Mouse (Mus musculus) kidney, postnatal 0 days (tissue): ENCODE measurements at regions not wholly inside any gene's neighbourhood (a gene's known extent, or its start where the extent isn't known, plus 50 kb on each side); places are given as distances from the start of the nearest gene placed in this dataset.

ENCODE experiments used
- ATAC-seq: fragments of 200-750 bp; cut with Nextera tagmentation; replicated peaks from 2 replicates; pipeline ENCODE4 v1.8.0; 2017; ENCODE audit warnings: low read depth, moderate number of reproducible peaks, moderate TSS enrichment, moderate library complexity; ENCODE audit not compliant: low FRiP score
- DNase-seq: peaks from one replicate; pipeline ENCODE4 v3.0.0-alpha.2; 2016; ENCODE audit warnings: low spot score
- H3K27ac ChIP-seq: fragments of 300-500 bp; sonication (generic); 2 replicates; pipeline ENCODE4 v1.5.1; 2014; ENCODE audit warnings: mild to moderate bottlenecking
- H3K27me3 ChIP-seq: fragments of 300-500 bp; sonication (generic); 2 replicates; pipeline ENCODE4 v1.6.1; 2014; ENCODE audit warnings: low read length, mixed read lengths; ENCODE audit not compliant: insufficient read depth
- H3K36me3 ChIP-seq: fragments of 300-500 bp; sonication (generic); 2 replicates; pipeline ENCODE4 v1.6.1; 2014; ENCODE audit warnings: low read length, mixed read lengths; ENCODE audit not compliant: insufficient read depth
- H3K4me1 ChIP-seq: fragments of 300-500 bp; sonication (generic); replicated peaks from 2 replicates; pipeline ENCODE4 v1.6.1; 2014; ENCODE audit warnings: antibody characterized with exemption, low read length, mixed read lengths; ENCODE audit not compliant: insufficient read depth
- H3K4me2 ChIP-seq: fragments of 300-500 bp; sonication (generic); 2 replicates; pipeline ENCODE4 v1.6.1; 2014; ENCODE audit warnings: mild to moderate bottlenecking, low read length, moderate library complexity, mixed read lengths
- H3K4me3 ChIP-seq: fragments of 300-500 bp; sonication (generic); replicated peaks from 2 replicates; pipeline ENCODE4 v1.5.1; 2014; ENCODE audit warnings: low read depth, low read length
- H3K9ac ChIP-seq: fragments of 300-500 bp; sonication (generic); 2 replicates; pipeline ENCODE4 v1.6.1; 2014; ENCODE audit warnings: low read depth, low read length
- H3K9me3 ChIP-seq: fragments of 300-500 bp; sonication (generic); replicated peaks from 2 replicates; pipeline ENCODE4 v1.6.1; 2016; ENCODE audit warnings: low read length, inconsistent platforms, mixed read lengths
- CTCF ChIP-seq: IDR thresholded peaks from 2 replicates; pipeline ENCODE4 v1.5.1; 2016; ENCODE audit warnings: antibody characterized with exemption, low read depth, mild to moderate bottlenecking, moderate library complexity
- WGBS: fragments of 180-500 bp; shearing (Covaris S2); extraction: QIAGEN DNeasy Blood & Tissue Kit; methylation state at CpG from one replicate; pipeline ENCODE4 v1.1.7; 2014; 5-methylcytosine and 5-hydroxymethylcytosine counted together

DNA sequence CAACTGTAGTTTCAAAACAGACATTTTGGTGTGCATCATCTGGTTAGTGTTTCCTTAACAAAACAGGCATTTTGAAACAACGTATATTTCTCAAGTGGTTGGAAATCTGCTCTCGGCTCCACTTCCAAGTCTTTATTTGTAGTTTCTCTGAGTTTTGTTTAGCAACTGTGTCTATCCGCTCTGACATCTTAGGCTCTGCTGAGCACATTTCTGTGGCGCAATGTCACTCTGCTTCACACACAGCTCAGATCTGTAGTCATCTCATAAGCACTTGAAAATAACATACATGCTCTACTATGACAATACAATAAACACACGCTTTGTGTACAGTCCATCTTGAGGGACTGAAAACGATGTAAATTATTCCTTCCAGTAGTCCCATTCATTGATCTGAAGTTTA lies 135.9 kb downstream of the Wdr11 start:
- H3K4me3 ChIP-seq = no peak overlapping the region
- H3K9me3 ChIP-seq = no peaks in the 10 kb centered on the region
- no peaks in the 10 kb centered on the region for H3K4me1 ChIP-seq
- H3K27ac ChIP-seq = no peak overlapping the region
- H3K9ac ChIP-seq = no peak overlapping the region
- no peaks in the 10 kb centered on the region for H3K36me3 ChIP-seq
- TF ChIP-seq CTCF = no peak
- ATAC-seq = no peak
- WGBS = 84% methylated on average over 6 of the region's 6 CpGs
- H3K4me2 ChIP-seq = no peak overlapping the region
- no peaks in the 10 kb centered on the region for H3K27me3 ChIP-seq
- DNase-seq = no peak

DNA sequence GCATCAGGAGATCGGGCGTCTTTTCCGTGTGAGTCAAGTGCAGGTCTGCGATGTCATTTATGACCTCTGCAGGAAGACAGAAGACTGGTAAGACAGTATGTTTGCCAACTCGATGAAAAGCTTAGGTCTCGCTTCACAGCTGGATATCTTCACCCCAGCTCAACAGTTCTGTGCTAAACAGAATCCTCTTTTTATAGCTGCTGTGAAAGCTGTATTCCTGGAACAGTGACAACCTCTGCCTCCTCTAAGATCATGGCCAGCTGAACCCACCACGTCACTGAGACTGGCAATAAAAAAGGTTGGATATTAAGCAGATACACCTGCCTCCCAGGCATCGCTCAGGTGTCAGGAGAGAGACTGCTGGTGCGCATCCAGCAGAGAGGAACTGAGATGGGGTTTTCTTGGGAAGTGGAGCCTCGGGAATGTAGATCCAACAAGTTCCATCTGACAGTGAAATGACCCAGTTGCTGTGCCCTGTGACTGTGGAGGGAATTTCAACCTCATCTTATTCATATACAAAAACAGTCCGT lies 138.1 kb downstream of the Wdr11 start:
- no peak overlapping the region for H3K9ac ChIP-seq
- no peak overlapping the region for H3K4me3 ChIP-seq
- no peak overlapping the region for H3K4me2 ChIP-seq
- DNase-seq (peak; percentile 53), ATAC-seq (no peak)
- H3K27ac ChIP-seq = 0 out of 2 replicates have a peak overlapping the region, but pooled peaks have one; percentile 38
- H3K36me3 ChIP-seq = no peaks in the 10 kb centered on the region
- H3K9me3 ChIP-seq = no peaks in the 10 kb centered on the region
- H3K4me1 ChIP-seq = no peaks in the 10 kb centered on the region
- no peak for TF ChIP-seq CTCF
- 35% methylated on average over 11 of the region's 11 CpGs for WGBS
- no peaks in the 10 kb centered on the region for H3K27me3 ChIP-seq

DNA sequence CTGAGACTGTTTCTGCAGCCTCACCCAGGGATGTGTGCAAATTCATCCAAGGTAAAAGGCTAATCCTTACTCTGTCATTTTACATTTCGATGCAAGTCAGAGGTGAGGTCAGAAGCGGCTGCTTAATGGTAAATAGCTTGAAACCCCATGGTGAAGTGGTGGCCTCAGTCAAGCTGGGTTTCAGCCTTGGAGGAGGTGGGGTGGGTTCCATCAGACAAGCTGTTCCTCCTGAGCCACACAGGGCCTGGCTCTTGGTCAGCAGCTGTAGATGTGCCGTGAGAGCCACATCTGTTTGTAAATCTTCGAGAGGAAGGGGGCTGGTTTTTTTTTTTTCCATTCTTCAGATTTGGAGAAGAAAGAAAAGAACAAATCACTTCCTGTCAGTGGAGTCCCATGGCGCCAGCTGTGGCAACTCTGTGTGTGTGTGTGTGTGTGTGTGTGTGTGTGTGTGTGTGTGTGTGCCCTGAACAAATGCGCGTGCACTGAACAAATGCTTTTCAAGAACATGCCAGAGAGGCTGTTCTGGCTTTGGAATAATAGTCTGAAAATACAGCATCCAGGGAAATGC lies 139.2 kb downstream of the Wdr11 start:
- DNase-seq = peak; percentile 56
- Histone ChIP-seq H3K4me1 (no peaks in the 10 kb centered on the region), H3K36me3 (no peaks in the 10 kb centered on the region), H3K27ac (no peak overlapping the region), H3K9ac (no peak overlapping the region), H3K9me3 (no peaks in the 10 kb centered on the region), H3K4me2 (no peak overlapping the region), H3K4me3 (no peak overlapping the region), H3K27me3 (no peaks in the 10 kb centered on the region)
- TF ChIP-seq CTCF = no peak
- ATAC-seq = no peak
- WGBS = 47% methylated on average over 7 of the region's 7 CpGs

DNA sequence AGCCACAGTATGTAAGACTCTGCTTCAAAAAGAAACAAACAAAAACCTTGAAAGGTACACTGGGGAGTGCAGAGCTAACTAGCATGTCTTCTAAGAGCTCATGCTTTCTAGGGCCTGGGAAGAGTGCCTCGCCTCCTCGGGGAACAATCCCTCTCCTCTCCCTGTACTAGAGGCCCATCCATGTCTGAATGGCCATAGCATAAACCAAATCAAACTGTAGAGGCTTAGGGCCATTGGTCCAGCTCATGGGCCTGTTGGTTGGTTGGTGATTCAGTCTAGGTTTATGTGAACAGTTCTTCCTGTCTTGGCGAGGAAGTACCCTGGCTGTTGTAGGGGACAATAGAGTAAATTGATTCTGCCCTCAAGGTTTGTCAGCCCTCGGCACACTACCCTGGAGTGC lies 151.0 kb downstream of the Wdr11 start:
- Histone ChIP-seq H3K9ac (no peak overlapping the region), H3K36me3 (no peaks in the 10 kb centered on the region), H3K4me3 (no peak overlapping the region), H3K27me3 (no peaks in the 10 kb centered on the region), H3K9me3 (no peaks in the 10 kb centered on the region), H3K4me2 (no peak overlapping the region), H3K4me1 (no peaks in the 10 kb centered on the region), H3K27ac (no peak overlapping the region)
- ATAC-seq (no peak), DNase-seq (no peak)
- 88% methylated on average over 4 of the region's 4 CpGs for WGBS
- no peak for TF ChIP-seq CTCF

DNA sequence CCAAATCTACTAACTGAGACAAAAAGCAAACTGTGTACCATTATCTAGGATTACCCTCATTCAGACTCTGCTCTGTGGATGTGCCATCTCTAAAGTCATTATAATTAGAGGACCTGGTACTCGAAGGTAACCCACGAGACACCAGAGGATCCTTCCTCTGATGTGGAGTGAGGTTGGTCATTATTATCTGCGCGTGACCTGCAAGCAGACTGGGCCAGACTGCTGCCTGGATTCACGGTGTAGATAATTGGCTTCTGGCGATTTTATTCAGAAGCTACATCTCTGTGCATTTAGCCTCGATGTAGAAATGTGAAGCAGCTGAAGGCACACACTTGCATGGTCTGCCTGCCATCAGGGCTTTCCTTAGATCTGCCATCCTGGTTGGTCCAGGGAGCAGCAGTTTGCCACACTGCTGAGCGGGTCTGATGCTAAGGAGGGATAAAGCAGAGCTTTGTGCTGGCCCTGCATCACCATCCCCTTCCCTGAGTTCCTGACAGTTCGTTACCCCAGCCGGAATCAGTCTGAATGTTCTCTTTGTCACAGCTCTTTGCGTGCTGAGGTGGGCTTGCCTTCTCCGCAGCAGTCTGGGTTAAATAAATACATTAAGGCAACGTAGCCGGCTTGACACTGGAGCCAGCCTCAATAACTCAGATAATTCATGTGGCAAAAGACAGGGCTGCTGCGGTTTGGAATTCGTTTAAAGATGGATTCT lies 152.4 kb downstream of the Wdr11 start:
- Histone ChIP-seq H3K36me3 (no peaks in the 10 kb centered on the region), H3K27ac (no peak overlapping the region), H3K4me3 (no peak overlapping the region), H3K27me3 (no peaks in the 10 kb centered on the region), H3K9ac (no peak overlapping the region), H3K4me2 (no peak overlapping the region), H3K9me3 (no peaks in the 10 kb centered on the region), H3K4me1 (no peaks in the 10 kb centered on the region)
- DNase-seq (peak; percentile 65), ATAC-seq (no peak)
- no peak for TF ChIP-seq CTCF
- WGBS = 33% methylated on average over 16 of the region's 16 CpGs

DNA sequence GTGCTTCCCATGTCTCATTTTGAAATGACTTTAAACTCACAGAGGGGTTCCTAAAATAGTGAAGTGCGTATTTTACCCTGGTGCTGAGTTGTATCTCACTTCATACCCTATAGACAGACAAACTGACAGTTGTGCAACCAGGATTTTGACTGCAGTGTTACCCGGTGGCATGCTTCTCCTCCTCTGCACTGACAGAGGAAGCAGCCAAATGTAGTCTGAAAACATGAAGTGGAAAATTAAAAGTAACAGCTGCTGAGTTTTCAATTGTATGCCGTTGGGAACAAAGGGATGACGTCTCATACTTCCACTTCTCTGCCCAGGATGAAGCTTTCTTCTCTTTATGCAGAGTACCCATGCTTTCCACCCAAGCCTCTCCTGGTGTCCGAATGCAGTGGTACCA lies 155.0 kb downstream of the Wdr11 start:
- Histone ChIP-seq H3K27ac (no peak overlapping the region), H3K36me3 (no peaks in the 10 kb centered on the region), H3K27me3 (no peaks in the 10 kb centered on the region), H3K9ac (no peak overlapping the region), H3K4me1 (no peaks in the 10 kb centered on the region), H3K9me3 (no peaks in the 10 kb centered on the region), H3K4me3 (no peak overlapping the region), H3K4me2 (no peak overlapping the region)
- TF ChIP-seq CTCF = no peak
- ATAC-seq = no peak
- no peak for DNase-seq
- WGBS = 66% methylated on average over 5 of the region's 5 CpGs
